Mouse (Mus musculus): ENCODE measurements around the gene Rbm20. TPM values are rescaled to one million over a fixed set of nuclear protein-coding genes. Genes with fewer than 3 reads are reported as not detected.

Gene Rbm20
- polyA plus RNA-seq, 1 experiment from 2014 or later = 3.6 TPM

DNA sequence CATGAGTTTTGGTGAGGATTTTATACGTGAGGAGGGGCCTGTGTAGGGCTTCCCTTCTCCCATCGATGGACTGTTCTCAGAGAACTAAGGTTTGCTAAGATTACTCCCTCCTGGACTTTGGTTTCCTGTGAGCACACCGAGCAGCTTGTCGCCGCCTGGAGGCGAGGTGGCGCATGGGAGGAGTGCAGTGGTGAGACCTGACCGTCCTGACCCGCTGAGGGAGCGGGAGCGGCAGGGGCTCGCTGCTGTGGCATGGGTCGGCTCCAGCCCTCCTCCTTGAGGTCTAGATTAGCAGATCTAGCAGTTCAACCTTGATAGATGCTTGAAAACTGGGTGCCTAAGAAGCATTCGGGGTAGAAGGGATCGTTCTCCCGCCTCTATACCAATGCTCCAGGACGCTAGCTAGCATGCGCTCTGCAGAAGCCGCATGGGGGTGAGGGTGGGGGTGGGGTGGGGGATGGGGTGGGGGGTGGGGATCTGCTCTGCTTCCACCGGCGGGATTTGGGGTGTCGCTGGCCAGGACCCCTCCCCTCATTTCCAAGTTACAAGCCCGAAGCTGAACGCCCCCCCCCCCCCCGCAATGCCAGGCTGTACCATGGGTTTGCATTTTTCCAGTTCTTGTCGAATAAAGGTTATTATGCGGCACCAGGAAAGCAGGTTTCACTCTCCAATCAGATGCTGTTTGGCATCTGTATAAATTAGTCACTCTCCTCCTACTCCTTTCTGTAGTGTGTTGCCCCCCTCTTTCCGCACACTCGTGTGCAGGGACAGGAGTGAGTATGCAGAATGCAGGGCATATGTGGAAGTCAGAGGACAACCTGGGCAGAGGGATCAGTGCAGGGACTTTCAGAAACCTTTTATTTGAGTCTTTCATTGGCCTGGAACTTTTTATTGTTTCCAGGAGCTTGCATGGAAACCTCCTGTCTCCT is 28.1 kb downstream of the Rbm20 start:
- no peak overlapping the region for H3K27ac ChIP-seq (ENCODE audit: low read depth, low read length)
- H3K4me1 ChIP-seq (ENCODE audit: control insufficient read depth, insufficient read depth, low read length) = 0 out of 2 replicates have a peak, but pooled peaks cover 5% of the 10 kb centered on the region
- H3K27me3 ChIP-seq (ENCODE audit: control insufficient read depth, insufficient read depth, low read length) = no peaks in the 10 kb centered on the region
- peak overlapping the region; percentile 48 for H3K9ac ChIP-seq (ENCODE audit: low read depth, low read length)
- peak; percentile 88 for ATAC-seq (ENCODE audit: low FRiP score, low TSS enrichment)
- H3K4me3 ChIP-seq (ENCODE audit: low read length) = peak overlapping the region; percentile 33
- H3K36me3 ChIP-seq (ENCODE audit: control insufficient read depth, insufficient read depth, low read length) = no peaks in the 10 kb centered on the region
- H3K9me3 ChIP-seq (ENCODE audit: control insufficient read depth, low read length) = peaks cover 3% of the 10 kb centered on the region; the same call in 1 of the 2 replicates
- WGBS = 7% methylated on average over 29 of the region's 29 CpGs
- H3K4me2 ChIP-seq (replicated peaks; ENCODE audit: low read depth, low read length) = peak overlapping the region; percentile 61

DNA sequence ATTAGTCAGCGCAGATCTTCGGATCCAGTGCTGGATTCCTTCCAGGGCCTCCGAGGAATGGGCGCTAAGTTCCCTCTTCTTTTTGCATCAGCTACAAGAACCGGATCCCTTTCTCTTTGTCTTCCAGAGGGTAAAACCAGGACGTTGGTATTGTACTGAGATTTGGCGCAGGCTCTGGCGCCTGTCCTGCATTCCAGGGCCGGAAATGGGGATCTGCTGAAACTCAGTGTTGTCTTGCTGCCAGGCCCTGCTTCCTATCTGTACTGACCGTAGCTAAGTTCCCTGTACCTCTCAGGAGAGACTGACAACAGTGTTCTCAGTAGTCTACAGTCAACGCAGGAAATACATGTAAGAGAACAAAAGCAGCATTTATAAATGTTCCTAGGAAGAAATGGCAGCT is 31.3 kb downstream of the Rbm20 start:
- no peak overlapping the region for H3K4me3 ChIP-seq (ENCODE audit: low read length)
- peaks cover 14% of the 10 kb centered on the region; the same call in 1 of the 2 replicates for H3K4me1 ChIP-seq (ENCODE audit: control insufficient read depth, insufficient read depth, low read length)
- WGBS = 86% methylated on average over 11 of the region's 11 CpGs
- peaks cover 3% of the 10 kb centered on the region; the same call in 1 of the 2 replicates for H3K9me3 ChIP-seq (ENCODE audit: control insufficient read depth, low read length)
- H3K9ac ChIP-seq (ENCODE audit: low read depth, low read length) = no peak overlapping the region
- no peak overlapping the region for H3K4me2 ChIP-seq (replicated peaks; ENCODE audit: low read depth, low read length)
- H3K27ac ChIP-seq (ENCODE audit: low read depth, low read length) = no peak overlapping the region
- H3K27me3 ChIP-seq (ENCODE audit: control insufficient read depth, insufficient read depth, low read length) = no peaks in the 10 kb centered on the region
- no peak for ATAC-seq (ENCODE audit: low FRiP score, low TSS enrichment)
- H3K36me3 ChIP-seq (ENCODE audit: control insufficient read depth, insufficient read depth, low read length) = no peaks in the 10 kb centered on the region

DNA sequence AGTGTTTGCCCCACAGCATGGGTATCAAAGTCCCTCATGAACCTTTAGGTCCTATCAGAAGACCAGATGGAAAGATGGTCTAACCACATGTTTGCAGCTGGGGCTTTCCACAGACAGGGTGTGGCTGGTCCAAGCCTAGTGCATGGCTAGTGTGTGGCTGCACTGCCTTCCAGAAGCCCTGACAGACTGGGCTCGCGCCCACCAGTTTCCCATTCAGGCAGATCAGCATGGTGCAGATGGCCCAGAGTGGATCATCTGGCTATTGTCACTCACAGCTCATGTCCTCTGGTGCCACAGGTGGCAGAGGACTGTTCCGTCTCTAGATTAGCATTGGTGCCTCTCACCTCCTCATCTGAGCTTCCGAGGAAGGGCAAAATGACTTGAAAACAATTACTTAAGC is 33.8 kb downstream of the Rbm20 start:
- Histone ChIP-seq H3K4me2 (replicated peaks; ENCODE audit: low read depth, low read length) (no peak overlapping the region), H3K9ac (ENCODE audit: low read depth, low read length) (no peak overlapping the region), H3K27me3 (ENCODE audit: control insufficient read depth, insufficient read depth, low read length) (no peaks in the 10 kb centered on the region), H3K27ac (ENCODE audit: low read depth, low read length) (no peak overlapping the region), H3K36me3 (ENCODE audit: control insufficient read depth, insufficient read depth, low read length) (no peaks in the 10 kb centered on the region), H3K4me3 (ENCODE audit: low read length) (no peak overlapping the region), H3K4me1 (ENCODE audit: control insufficient read depth, insufficient read depth, low read length) (peaks cover 10% of the 10 kb centered on the region; the same call in 1 of the 2 replicates), H3K9me3 (ENCODE audit: control insufficient read depth, low read length) (peaks cover 17% of the 10 kb centered on the region)
- ATAC-seq (ENCODE audit: low FRiP score, low TSS enrichment) = 0 out of 2 replicates have a peak, but pooled peaks have one; percentile 24
- WGBS = 51% methylated on average over 4 of the region's 4 CpGs

DNA sequence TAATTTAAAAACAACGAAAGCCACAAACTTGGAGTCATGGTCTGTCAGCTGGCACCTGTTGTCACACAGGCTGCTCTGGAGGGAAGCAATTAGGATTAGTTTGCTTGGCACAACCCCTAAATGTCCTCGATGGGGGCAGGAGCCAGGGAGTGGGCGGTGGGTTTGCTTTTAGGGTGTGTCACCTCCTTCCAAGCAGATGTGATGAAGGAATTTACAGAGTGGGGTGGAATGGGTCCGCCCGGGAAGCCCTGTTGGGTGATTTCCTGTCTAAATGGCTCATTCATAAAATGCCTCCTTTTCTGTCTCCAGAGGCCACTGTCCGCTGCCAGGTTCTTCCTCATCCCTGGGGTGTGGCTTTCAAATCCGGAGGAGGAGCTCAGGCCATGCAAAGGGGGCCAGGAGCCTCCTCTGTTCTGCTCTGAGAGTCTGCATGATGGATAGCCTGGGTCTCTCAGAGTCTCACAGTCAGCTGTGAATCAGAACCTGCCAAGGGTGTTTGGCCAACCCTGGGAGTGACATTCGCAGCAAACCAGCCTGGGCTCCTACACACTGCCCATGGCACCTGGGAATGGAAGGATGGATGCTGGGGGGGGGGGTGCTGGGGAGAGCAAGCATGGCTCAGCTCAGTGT is 34.3 kb downstream of the Rbm20 start:
- H3K36me3 ChIP-seq (ENCODE audit: control insufficient read depth, insufficient read depth, low read length) = no peaks in the 10 kb centered on the region
- H3K4me3 ChIP-seq (ENCODE audit: low read length) = no peak overlapping the region
- H3K27me3 ChIP-seq (ENCODE audit: control insufficient read depth, insufficient read depth, low read length) = no peaks in the 10 kb centered on the region
- WGBS = 10% methylated on average over 8 of the region's 8 CpGs
- H3K9me3 ChIP-seq (ENCODE audit: control insufficient read depth, low read length) = peaks cover 17% of the 10 kb centered on the region
- no peak overlapping the region for H3K27ac ChIP-seq (ENCODE audit: low read depth, low read length)
- peaks cover 10% of the 10 kb centered on the region; the same call in 1 of the 2 replicates for H3K4me1 ChIP-seq (ENCODE audit: control insufficient read depth, insufficient read depth, low read length)
- no peak overlapping the region for H3K4me2 ChIP-seq (replicated peaks; ENCODE audit: low read depth, low read length)
- no peak overlapping the region for H3K9ac ChIP-seq (ENCODE audit: low read depth, low read length)
- ATAC-seq (ENCODE audit: low FRiP score, low TSS enrichment) = peak; percentile 77

DNA sequence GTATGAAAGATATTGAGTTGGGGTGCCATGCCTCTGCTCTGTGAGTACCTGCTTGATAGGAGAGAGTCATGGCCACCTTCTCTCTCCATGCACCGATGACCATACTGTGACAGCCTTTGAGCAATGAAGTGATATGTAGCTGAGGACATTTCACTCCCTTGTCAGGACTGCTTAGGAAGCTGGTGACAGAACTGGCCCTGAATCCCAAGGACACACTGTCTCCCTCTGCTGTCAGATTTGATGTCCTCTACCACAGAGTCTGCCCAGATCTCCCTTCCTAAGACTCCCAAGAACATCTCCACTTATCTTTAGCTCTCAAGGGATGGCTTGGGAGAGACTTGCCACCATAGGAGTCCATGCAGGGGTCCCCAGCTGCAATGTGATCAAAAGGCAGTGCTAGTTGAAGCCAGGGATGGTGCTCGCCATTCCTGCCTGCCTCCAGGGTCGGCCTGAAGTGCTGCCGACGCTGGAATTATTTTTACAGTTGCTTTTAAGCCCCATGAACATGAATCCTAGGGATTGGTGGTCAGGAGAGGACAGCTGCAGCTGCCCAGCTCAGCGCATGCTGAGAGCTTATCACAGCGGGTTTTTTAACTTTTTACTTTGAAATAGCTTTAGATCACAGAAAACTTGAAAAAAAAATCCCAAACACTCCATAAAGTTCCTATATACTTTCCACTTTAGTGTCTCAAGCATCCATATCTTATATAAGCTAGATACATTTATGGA is 35.4 kb downstream of the Rbm20 start:
- 69% methylated on average over 7 of the region's 7 CpGs for WGBS
- H3K4me3 ChIP-seq (ENCODE audit: low read length) = no peak overlapping the region
- peaks cover 10% of the 10 kb centered on the region; the same call in 1 of the 2 replicates for H3K4me1 ChIP-seq (ENCODE audit: control insufficient read depth, insufficient read depth, low read length)
- no peaks in the 10 kb centered on the region for H3K27me3 ChIP-seq (ENCODE audit: control insufficient read depth, insufficient read depth, low read length)
- no peak overlapping the region for H3K9ac ChIP-seq (ENCODE audit: low read depth, low read length)
- no peak overlapping the region for H3K4me2 ChIP-seq (replicated peaks; ENCODE audit: low read depth, low read length)
- ATAC-seq (ENCODE audit: low FRiP score, low TSS enrichment) = no peak
- H3K27ac ChIP-seq (ENCODE audit: low read depth, low read length) = no peak overlapping the region
- H3K9me3 ChIP-seq (ENCODE audit: control insufficient read depth, low read length) = peaks cover 16% of the 10 kb centered on the region
- H3K36me3 ChIP-seq (ENCODE audit: control insufficient read depth, insufficient read depth, low read length) = no peaks in the 10 kb centered on the region

GRCm38 (mm10) chr19:53713364-53713763 is 36.3 kb downstream of the Rbm20 start:
- no peak overlapping the region for H3K27ac ChIP-seq (ENCODE audit: low read depth, low read length)
- H3K36me3 ChIP-seq (ENCODE audit: control insufficient read depth, insufficient read depth, low read length) = no peaks in the 10 kb centered on the region
- 84% methylated on average over 6 of the region's 6 CpGs for WGBS
- H3K4me1 ChIP-seq (ENCODE audit: control insufficient read depth, insufficient read depth, low read length) = peaks cover 10% of the 10 kb centered on the region; the same call in 1 of the 2 replicates
- H3K9ac ChIP-seq (ENCODE audit: low read depth, low read length) = no peak overlapping the region
- H3K4me3 ChIP-seq (ENCODE audit: low read length) = no peak overlapping the region
- no peaks in the 10 kb centered on the region for H3K27me3 ChIP-seq (ENCODE audit: control insufficient read depth, insufficient read depth, low read length)
- no peak overlapping the region for H3K4me2 ChIP-seq (replicated peaks; ENCODE audit: low read depth, low read length)
- no peak for ATAC-seq (ENCODE audit: low FRiP score, low TSS enrichment)
- peaks cover 14% of the 10 kb centered on the region for H3K9me3 ChIP-seq (ENCODE audit: control insufficient read depth, low read length)

DNA sequence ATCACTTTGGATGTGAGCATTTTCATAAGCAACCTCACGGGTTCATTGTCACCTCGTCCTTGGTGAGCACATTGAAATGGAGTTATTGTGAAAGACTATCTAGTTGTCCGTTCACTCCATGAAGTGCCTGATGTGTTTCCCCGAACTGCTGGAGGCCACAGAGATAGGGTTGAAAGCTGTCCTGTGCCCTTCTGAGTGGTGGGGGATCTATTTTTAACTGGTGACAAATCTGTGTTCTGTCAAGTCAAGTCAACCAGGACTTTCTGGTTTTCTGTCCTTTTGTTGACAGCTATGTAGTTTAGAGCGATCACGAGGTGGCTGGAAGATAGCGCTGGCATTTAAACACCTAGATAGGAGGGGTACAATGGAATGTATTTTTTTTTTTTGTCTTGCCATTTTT is 39.4 kb downstream of the Rbm20 start:
- H3K9ac ChIP-seq (ENCODE audit: low read depth, low read length) = no peak overlapping the region
- H3K4me3 ChIP-seq (ENCODE audit: low read length) = no peak overlapping the region
- peaks cover 5% of the 10 kb centered on the region; the same call in 1 of the 2 replicates for H3K4me1 ChIP-seq (ENCODE audit: control insufficient read depth, insufficient read depth, low read length)
- 91% methylated on average over 7 of the region's 7 CpGs for WGBS
- no peak for ATAC-seq (ENCODE audit: low FRiP score, low TSS enrichment)
- H3K27ac ChIP-seq (ENCODE audit: low read depth, low read length) = no peak overlapping the region
- H3K4me2 ChIP-seq (replicated peaks; ENCODE audit: low read depth, low read length) = no peak overlapping the region
- H3K9me3 ChIP-seq (ENCODE audit: control insufficient read depth, low read length) = peaks cover 19% of the 10 kb centered on the region
- no peaks in the 10 kb centered on the region for H3K27me3 ChIP-seq (ENCODE audit: control insufficient read depth, insufficient read depth, low read length)
- no peaks in the 10 kb centered on the region for H3K36me3 ChIP-seq (ENCODE audit: control insufficient read depth, insufficient read depth, low read length)

DNA sequence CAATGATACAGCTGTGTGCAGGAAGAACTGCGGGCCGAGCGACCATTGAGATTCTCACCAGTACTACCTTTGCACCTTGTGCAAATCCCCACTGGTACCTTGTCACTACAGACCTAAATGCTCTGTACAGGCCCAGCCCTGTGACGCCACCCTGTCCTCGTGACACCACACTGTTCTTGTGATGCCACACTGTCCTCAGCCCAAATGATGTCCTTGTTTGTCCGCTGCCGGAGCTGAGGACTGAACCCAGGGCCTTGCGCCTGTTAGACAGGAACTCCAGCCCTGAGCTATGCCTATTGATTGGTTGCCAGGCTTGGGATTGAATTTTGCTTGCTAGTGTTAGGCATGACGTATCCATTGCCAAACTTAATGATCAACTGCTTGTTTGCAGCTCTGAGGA is 40.3 kb downstream of the Rbm20 start:
- 0 out of 2 replicates have a peak, but pooled peaks cover 2% of the 10 kb centered on the region for H3K4me1 ChIP-seq (ENCODE audit: control insufficient read depth, insufficient read depth, low read length)
- H3K4me3 ChIP-seq (ENCODE audit: low read length) = no peak overlapping the region
- no peak overlapping the region for H3K27ac ChIP-seq (ENCODE audit: low read depth, low read length)
- H3K9me3 ChIP-seq (ENCODE audit: control insufficient read depth, low read length) = peaks cover 19% of the 10 kb centered on the region
- H3K4me2 ChIP-seq (replicated peaks; ENCODE audit: low read depth, low read length) = no peak overlapping the region
- WGBS = 95% methylated on average over 9 of the region's 9 CpGs
- H3K27me3 ChIP-seq (ENCODE audit: control insufficient read depth, insufficient read depth, low read length) = no peaks in the 10 kb centered on the region
- H3K9ac ChIP-seq (ENCODE audit: low read depth, low read length) = no peak overlapping the region
- no peaks in the 10 kb centered on the region for H3K36me3 ChIP-seq (ENCODE audit: control insufficient read depth, insufficient read depth, low read length)
- no peak for ATAC-seq (ENCODE audit: low FRiP score, low TSS enrichment)

Data from kidney, embryonic 14.5 days (tissue).